Mouse (Mus musculus): ENCODE data around the gene Car2.
A peak's percentile ranks its signal among the peaks of the same experiment; 100 is the strongest.

The Car2 gene

DNA sequence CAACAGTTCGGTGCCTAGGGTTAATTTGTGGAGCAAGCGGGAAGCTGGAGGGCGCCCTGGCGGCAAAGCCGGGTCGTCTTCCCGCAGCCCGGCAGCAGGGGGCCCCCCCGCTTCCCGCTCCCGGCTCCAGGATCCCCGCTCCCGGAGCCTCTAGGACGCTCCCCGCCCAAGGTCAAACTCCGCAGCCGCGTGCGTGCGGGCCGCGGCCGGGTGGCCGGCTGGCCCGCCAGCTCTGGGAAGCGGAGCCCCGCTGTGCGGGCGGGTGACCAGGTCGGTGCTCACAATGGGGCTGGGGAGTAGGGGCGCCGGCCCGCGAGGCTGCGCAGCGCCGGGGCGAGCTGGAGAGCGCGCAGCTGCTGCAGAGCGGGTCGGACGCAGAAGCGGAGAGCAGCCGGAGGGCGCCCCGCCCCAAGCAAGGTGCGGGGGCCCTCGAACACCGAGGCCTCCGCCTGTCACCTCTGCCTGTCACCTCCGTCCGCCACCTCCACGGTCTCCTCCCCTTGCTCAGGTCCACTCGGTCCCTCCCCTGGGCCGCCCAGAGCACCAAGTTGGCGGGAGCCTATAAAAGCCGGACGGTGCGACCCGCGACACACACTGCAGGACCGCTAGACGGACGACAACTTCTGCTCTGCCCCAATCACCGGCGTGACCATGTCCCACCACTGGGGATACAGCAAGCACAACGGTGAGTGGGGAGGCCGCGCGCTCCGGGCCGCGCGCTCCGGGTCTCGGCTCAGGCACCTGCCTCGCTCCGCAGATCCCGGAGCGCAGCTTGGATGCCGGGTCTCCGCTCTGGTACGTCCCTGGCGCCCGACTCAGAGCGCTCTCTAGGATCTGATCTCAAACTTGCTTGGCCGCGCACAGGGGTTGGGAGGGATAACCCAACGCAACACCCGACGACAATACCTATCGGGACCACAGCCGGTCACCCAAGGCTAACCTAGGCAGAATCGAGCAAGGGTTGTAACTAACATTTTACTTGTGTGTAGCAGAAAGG is at the start of gene Car2:
TSS of gene Car2 (plus strand) at position 172 of the 997 bp plus-strand sequence.
- DNase-seq (ENCODE audit: low spot score in 2 of 2), result peak; percentile 39 to 54

DNA sequence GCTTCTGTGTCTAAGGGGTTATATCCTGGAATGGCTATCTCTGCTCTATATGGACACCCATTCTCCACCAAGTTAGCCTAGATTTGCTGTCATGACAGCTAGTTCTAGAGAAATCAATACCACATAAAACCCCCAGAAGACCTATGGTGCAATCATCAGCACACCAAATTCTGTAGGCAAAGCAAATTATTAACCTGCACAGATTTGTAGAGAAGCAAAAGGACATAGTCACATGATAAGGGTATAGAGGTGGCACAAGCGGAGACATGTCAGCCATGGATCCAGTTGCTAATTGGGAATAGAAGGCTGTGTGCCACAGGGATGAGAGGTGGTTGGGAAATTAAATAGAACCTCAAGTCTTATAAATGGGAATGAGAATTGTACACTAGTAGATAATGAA is 47.1 kb upstream of the Car2 start:
- no peak for DNase-seq (ENCODE audit: low spot score in 2 of 2)

DNA sequence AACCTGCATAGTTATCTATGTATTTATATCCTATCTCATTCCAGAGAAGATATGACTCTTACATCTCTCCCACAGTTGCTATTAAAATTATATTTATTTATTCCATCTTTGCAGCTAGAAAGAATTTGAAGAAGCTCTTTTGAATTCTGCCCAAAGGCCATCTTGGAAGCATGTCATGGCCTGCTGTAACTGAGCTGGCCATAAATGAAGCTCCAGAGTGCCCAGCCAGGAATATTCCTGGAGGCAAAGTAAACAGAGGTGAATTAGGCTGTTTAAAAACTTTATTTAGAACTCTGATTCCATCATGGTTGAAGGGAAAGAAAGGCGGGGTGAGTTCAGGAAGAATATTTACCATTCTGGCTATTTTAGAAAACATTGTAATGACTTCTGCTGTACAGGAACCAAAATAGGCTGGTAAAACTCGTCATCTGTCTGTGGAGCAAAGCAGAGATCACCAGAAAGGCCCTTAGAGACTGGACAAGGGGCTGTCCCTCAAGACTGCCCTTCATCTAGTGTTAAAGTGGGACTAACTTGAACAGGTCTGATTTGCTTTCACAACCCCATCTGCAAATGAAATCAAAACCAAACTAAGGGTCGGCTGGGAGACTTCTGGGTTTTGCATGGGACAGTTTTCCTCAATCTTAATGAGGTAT is 46.5 kb upstream of the Car2 start:
- DNase-seq (ENCODE audit: low spot score in 2 of 2), result no peak

- no peak for DNase-seq (ENCODE audit: low spot score in 2 of 2)
These were observed 37.4 kb upstream of the Car2 start for GRCm38 (mm10) chr3:14848587-14849254.

- DNase-seq (ENCODE audit: low spot score in 2 of 2), result no peak
These were observed 32.1 kb upstream of the Car2 start for GRCm38 (mm10) chr3:14853966-14854365.

- DNase-seq (ENCODE audit: low spot score in 2 of 2), result no peak
These were observed 31.6 kb upstream of the Car2 start for GRCm38 (mm10) chr3:14854446-14854845.

- no peak for DNase-seq (ENCODE audit: low spot score in 2 of 2)
These were observed 28.2 kb upstream of the Car2 start for GRCm38 (mm10) chr3:14857874-14858273.

- DNase-seq (ENCODE audit: low spot score in 2 of 2), result no peak
These were observed 25.8 kb upstream of the Car2 start for GRCm38 (mm10) chr3:14860291-14860690.

DNA sequence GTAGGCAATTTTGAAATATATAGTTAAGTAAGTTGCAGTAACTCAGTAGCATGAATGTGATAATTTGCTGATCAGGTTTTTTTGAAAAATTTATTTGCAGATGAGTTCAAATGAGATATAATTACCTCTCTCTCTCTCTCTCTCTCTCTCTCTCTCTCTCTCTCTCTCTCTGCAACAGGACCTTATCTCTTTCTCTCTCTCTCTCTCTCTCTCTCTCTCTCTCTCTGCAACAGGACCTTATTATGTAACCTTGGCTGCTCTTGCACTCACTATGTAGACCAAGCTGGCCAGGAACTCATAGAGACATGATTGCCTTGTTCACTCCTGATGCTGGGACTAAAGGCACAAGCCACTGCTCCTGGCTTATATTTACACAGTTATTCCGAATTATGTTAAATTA is 24.9 kb upstream of the Car2 start:
- no peak for DNase-seq (ENCODE audit: low spot score in 2 of 2)

- no peak for DNase-seq (ENCODE audit: low spot score in 2 of 2)
These were observed 24.3 kb upstream of the Car2 start for GRCm38 (mm10) chr3:14861787-14862186.

- no peak for DNase-seq (ENCODE audit: low spot score in 2 of 2)
These were observed 23.4 kb upstream of the Car2 start for GRCm38 (mm10) chr3:14862654-14863021.

GRCm38 (mm10) chr3:14863022-14863711 is 22.9 kb upstream of the Car2 start, which contains the start of gene Car3:
Gene Car3 (plus strand): TSS chr3:14863512.
- DNase-seq (ENCODE audit: low spot score in 2 of 2), result no peak

DNA sequence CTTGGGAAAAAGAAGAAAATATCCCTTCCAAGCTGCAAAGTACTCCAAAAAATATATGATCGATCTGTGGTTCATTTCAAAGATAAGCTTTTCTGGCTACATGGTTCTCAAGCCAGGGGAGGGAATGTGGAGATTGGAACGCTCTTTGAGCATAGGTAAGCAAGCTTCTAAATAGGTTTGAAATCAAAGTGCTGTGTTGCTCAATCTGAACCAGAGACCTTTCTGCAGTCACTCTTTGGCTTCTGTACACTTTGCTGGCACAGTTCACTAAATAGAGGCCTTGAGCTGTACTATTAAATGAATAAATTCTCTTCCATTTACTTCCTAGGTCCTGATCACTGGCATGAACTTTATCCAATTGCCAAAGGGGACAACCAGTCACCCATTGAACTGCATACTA is 22.2 kb upstream of the Car2 start:
- DNase-seq (ENCODE audit: low spot score in 2 of 2), result no peak

GRCm38 (mm10) chr3:14865941-14866340 is 20.1 kb upstream of the Car2 start:
- DNase-seq (ENCODE audit: low spot score in 2 of 2), result no peak

GRCm38 (mm10) chr3:14869779-14870178 is 16.3 kb upstream of the Car2 start:
- peak; percentile 42 to 52 for DNase-seq (ENCODE audit: low spot score in 2 of 2)

DNA sequence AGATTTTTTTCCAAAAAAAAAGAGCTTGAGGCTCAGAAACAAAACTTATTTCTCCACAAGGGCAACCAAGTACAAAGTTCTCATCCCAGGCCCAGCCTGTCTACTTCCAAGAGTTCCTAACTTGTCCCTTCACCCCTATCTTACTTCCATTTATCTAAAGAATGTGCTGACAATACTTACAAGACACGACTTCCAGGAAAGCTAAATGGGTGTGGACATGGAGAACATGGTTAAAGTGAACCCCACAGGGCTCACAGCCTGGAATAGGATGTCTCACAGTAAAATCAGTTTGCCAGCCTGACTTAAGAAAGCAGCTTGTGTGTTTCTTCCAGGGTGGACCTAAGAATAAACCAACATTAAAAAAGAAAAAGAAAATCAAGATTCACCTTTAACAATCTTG is 15.5 kb upstream of the Car2 start:
- DNase-seq (ENCODE audit: low spot score in 2 of 2), result no peak

DNA sequence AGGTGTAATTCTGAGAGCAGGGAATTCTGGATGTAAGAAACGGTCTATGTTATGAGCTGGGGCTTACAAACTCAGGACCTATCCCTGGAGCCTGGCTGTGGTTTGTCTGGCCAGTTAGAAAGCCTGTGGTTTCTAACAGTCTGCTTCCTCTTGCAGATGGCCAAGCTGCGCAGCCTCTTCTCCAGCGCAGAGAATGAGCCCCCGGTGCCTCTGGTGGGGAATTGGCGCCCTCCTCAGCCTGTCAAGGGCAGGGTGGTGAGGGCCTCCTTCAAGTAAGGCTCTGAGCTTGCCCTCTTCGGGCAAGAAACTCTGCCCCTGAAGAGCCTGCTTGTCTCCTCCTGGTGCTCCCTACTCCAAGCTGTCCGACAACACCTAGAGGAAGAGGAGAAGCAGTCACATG is 14.7 kb upstream of the Car2 start:
- no peak for DNase-seq (ENCODE audit: low spot score in 2 of 2)

DNA sequence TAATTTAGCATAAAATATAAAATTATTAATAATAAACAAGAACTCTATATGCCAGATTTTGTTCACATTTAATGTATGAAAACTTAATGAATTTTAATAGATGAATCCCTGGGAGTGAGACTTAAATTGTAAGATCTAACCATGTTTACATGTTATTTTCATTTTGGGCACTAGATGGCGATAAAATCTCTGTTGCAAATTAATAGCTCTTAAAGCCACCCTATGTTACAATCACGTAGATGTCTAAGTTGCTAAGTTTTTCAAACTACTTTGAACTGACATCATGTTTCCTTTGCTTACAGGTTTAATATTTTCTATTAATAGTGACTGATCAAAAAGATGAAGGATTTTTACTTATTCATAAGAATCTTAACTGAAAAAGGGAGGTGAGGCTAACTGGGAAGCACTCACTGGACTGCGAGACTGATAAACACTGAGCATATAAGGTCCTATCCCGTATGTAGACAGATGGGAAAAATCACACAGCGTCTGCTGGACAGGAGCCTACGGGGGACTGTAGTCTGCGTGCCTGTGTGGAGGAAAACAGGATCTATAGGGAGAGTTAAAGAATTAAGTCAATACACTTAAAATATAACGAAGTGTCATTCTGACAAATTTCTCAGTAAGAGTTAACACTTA is 11.6 kb upstream of the Car2 start:
- no peak for DNase-seq (ENCODE audit: low spot score in 2 of 2)

DNA sequence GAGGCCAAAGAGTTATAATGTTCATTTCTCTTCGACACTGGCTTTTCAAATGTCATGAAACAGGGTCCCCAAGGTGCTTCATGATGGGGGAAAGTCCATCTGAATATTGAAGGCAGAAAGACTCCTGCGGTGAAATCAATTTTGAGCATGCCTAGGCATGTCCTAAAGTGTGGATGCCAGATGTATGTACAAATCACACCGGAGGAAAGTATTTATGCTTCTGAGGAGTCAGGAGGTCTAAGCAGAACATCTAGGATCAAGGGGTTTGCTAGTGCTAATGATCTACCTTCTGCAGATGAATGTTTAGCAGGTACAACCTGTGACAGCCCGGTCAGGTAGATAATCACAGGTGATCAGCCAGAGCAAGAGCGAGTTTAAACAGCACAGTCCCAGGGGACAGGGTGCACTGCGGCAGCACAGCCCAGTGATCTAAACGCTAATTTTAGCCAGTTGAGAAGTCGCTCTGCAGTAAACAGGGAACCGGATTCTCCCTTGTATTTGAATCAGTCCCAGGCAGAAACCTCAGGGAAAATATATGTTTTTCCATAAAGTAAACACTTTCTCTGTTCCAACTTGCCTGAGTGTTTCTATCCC is 9.7 kb upstream of the Car2 start:
- no peak for DNase-seq (ENCODE audit: low spot score in 2 of 2)

DNA sequence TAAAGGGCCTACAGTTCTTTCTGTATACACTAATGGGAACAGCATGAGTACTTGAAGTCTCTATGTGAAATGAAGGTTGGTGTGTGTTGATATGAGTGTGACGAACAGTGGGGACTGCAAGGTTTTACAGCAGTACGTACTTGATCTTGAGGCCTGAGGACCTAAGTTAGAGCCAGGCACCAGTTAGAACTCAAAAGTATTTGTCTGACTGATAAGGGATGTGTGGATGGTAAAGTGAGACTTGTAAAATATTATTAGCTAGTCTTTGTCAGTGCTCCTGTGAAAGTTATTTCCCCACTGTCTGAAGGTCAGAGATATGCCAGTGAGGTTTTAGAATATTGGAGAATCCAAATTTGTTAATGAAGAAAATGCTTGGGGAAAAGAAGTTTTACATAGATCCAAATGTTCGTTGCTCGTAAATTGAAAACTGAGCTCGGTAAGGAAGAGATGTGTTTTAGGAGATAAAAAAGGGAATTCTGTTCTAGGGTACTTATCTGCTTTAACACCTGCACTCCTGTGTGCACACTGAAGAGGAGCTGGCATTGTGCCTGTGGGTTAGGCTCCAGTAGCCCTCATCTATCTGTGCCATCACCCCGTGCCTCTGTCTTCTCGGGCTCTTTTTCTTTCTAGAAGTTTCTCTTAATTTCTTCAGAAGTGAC is 8.7 kb upstream of the Car2 start:
- no peak for DNase-seq (ENCODE audit: low spot score in 2 of 2)

Measured in frontal cortex, postnatal 25 days (tissue).